Mouse (Mus musculus) G1E (cell line): Measurements from ENCODE around the gene Rxfp3.

Experiments used
- CTCF ChIP-seq: IDR thresholded peaks from 2 replicates; pipeline ENCODE4 v1.5.1; 2012; ENCODE audit warnings: low read depth, low read length, inconsistent platforms, mixed read lengths
- GATA1 ChIP-seq: IDR thresholded peaks from 2 replicates; pipeline ENCODE4 v1.6.1; 2012; ENCODE audit warnings: borderline replicate concordance, low read length, inconsistent platforms, mixed read lengths

DNA sequence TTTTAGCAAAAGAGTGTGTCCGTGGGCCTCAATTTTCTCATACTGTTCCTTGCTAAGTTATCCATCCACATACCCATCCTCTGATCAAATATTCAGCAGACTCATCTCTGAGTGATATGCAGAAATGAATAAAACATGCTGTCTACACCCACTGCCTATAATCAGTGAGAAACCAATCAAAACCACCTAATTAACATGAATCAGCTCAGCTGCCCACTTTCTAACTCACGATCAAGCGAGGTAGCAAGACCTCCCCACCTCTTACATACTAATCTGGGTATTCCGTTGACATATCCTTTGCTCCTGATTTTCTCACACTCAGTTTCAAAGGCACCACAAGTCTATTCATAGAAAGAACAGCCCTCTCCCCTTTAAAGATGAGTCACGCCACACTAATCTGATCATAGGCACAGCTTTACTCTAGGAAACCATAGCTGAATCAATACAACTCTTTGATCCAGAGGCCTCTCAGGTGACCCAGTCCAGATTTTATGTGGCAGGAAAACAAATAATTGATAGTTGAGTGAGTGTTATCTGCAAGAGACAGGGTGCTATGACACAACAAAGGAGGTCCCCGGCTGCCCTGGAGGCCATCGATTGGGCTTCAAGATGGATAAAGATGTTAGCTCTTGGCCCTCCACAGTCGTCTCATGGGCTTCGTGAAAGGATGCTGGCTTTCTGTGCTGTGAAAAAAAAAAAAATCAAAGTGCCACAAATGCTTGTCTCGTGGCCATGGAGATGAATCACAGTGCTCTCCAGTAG, 16.1 kb upstream of the Rxfp3 start:
- no peak for TF ChIP-seq CTCF
- no peak for TF ChIP-seq GATA1
